20 mouse cellular contexts compared by ENCODE assay signal in the genomic region with DNA sequence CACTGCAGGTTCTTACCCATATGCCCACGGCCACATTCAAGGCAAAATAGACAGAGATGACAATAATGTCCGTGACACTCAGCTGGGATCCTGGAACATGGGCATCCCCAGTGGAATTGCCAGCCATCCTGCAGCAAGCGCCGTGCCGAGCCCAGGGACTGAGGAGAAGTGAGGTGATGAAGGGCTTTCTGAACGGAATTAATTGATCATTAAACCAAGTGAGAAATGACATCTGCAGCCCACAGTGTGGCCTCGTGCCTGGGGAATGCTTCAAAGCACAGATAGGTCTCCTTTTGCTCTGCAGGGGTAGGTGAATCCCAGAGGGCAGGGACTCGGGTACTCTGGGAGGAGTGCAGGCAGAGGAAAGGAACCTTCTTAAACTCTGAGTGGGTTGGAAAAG. TPM values are rescaled to one million over a fixed set of nuclear protein-coding genes. Genes with fewer than 3 reads are reported as not detected.
"Had no signal": no experiment of that assay in that cellular context is flagged by ENCODE, and none has a peak within 500 bp of the region (broad histone marks: within the 10 kb centered on the region; RNA-seq: fewer than 3 reads in every experiment).

No protein-coding gene starts in this region.

- H3K36me3 ChIP-seq: limb, embryonic 15.5 days; liver, embryonic 12.5 days; midbrain, embryonic 15.5 days; neural tube, embryonic 12.5 days had no signal

- H3K4me1 ChIP-seq: limb, embryonic 15.5 days; midbrain, embryonic 15.5 days; neural tube, embryonic 12.5 days had no signal

- H3K4me2 ChIP-seq: limb, embryonic 15.5 days; liver, embryonic 12.5 days; lung, embryonic 14.5 days; midbrain, embryonic 11.5 days; midbrain, embryonic 15.5 days; neural tube, embryonic 12.5 days had no signal

- H3K9ac ChIP-seq: limb, embryonic 15.5 days; liver, embryonic 12.5 days; lung, embryonic 14.5 days; midbrain, embryonic 15.5 days; neural tube, embryonic 12.5 days had no signal

- ATAC-seq: intestine, embryonic 16.5 days; liver, embryonic 12.5 days; midbrain, embryonic 15.5 days had no signal

- H3K27me3 ChIP-seq: limb, embryonic 15.5 days; midbrain, embryonic 15.5 days; neural tube, embryonic 12.5 days had no signal

- H3K9me3 ChIP-seq: limb, embryonic 15.5 days; liver, embryonic 12.5 days; megakaryocyte, embryonic 14.5 days; midbrain, embryonic 15.5 days; neural tube, embryonic 12.5 days had no signal

- H3K4me3 ChIP-seq: limb, embryonic 15.5 days; liver, embryonic 12.5 days; megakaryocyte, embryonic 14.5 days; midbrain, embryonic 15.5 days; neural tube, embryonic 12.5 days had no signal

- DNase-seq: layer of hippocampus, adult 9-11 months; layer of hippocampus, postnatal 36 days; lung, embryonic 14.5 days; lung, postnatal 14 days; right cerebral cortex, postnatal 4 days; spleen, adult 18-20 months; thymus, postnatal 4 days had no signal

- H3K27ac ChIP-seq: limb, embryonic 15.5 days; liver, embryonic 12.5 days; macrophage; midbrain, embryonic 15.5 days; neural tube, embryonic 12.5 days had no signal

RNA-seq across cellular contexts. Expression of a gene that starts 0.8 kb away (rescaled TPM):
- total RNA-seq: monocyte, adult 5-6 weeks; neutrophil, adult 5-6 weeks had no signal
- polyA plus RNA-seq: limb, embryonic 15.5 days; liver, embryonic 12.5 days; liver, embryonic 16.5 days; lung, embryonic 14.5 days; macrophage; midbrain, embryonic 11.5 days; midbrain, embryonic 15.5 days; neural tube, embryonic 12.5 days; stomach, embryonic 14.5 days had no signal

RNA-seq across cellular contexts. Expression of a gene that starts 35.9 kb away (rescaled TPM):
- total RNA-seq: layer of hippocampus, postnatal 36 days; left cerebral cortex, postnatal 25 days; monocyte, adult 5-6 weeks had no signal
- polyA plus RNA-seq: macrophage had no signal
